Mouse (Mus musculus) retina, postnatal 1 day (tissue): ENCODE results near the gene Kin.

Source experiments
- DNase-seq: peaks from one replicate; pipeline ENCODE4 v3.0.0-alpha.2; 2012

The Kin gene

GRCm38 (mm10) chr2:10118751-10119150 lies 38.4 kb downstream of the Kin start:
- no peak for DNase-seq

DNA sequence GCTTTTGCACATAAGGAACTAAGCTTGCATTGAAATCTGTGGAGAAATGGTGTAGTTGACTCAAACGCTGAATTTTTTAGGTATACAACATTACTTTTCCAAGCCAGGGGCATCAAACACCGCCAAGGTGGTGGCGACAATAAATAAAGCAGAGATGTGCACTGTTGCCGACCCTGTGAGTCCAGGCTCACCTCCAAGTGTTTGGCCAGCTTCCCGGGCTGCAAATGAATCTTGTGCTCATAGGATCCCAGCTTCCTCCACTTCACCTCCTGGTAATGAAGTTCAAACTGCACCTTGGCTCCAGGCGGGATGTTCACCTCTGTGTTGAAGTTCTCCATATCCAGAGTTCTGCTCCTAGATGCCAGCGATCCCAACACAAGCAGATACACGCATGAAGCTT lies 38.9 kb downstream of the Kin start:
- DNase-seq = no peak

GRCm38 (mm10) chr2:10121826-10122225 lies 41.4 kb downstream of the Kin start:
- DNase-seq = no peak

DNA sequence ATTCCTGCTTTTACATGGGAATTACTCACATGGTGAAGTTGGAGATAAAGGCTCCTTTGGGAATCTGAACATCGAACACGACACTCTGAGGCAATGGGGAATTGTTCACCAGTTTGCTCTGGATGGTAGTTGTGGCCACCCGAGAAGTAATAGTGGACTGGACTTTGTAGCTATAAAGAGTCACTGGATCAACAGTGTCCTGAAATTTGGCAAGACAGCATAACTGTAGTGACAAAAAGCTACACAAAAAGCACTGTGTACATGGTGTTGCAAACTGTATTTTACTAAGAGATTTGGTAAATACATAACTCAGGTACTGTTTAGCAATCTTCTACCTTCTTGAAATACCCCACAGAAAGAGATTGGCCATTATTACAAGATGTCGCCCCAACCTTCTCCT lies 45.7 kb downstream of the Kin start:
- DNase-seq = no peak

DNA sequence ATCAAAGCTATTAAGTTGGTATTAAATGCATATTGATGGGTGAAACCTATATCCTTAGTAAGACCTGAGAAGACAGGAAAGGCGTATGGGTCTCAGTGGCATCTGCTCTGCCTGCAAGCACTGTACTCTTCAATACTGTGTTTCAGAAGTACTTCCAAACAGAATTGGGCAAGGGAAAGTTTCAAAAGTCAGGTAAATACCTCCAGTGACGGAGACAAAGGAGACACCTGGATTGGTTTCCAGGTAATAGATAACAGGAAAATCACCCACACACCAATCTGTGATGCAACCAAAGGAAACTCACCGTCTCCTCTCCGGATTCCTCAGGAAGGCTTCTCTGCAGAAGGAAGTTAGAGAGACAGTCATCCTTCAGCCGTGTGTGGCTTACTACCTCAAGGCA lies 47.1 kb downstream of the Kin start:
- no peak for DNase-seq

DNA sequence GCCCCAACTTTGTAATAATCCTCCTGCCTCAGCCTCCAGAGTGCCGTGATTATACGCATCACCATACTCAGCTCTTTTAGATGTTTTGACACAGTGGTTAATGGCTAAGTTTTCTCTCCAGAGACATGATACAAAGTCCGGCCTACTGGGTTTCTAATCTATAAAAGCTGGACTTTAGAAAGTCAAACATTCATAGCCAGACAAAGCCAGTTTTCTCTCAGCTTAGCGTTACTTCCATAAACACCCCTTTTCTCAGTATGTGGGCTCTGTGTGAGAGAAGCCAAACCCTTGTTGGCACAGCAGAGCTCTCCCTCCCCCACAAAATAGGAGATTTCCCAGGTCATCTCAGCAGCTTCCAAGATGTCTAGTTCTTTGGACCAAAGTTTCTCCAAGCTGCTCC lies 48.2 kb downstream of the Kin start:
- no peak for DNase-seq

DNA sequence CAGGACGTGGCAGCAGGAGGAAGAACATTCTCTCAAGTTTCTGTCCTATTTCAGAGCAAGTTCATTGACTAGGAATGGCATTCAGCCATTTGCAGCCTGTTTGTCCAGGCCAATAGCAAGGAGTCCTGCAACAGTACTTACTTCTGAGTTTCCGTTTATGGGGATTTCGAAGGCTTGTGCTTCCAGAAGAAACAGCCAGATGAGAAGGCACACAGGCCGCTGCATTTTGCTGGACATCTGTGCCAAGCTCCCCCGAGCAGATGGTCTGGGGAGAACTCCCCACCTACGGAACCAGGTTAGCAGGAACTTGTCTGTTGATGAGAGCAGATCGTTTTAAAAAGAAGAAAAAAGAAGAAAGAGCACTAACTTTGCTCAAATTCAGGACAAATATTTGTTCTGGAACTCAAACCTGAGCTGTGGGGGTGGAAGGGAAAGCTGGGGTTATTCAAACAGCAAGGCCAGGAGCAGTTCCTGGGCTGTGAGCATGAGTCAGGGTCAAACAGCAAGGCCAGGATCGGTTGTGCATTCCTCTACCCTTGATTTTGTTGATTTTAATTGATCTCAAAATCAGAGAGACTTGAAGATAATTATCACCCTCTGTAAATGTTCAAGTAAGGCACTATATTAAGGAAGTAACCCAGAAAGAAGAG lies 50.1 kb downstream of the Kin start:
- DNase-seq = no peak

DNA sequence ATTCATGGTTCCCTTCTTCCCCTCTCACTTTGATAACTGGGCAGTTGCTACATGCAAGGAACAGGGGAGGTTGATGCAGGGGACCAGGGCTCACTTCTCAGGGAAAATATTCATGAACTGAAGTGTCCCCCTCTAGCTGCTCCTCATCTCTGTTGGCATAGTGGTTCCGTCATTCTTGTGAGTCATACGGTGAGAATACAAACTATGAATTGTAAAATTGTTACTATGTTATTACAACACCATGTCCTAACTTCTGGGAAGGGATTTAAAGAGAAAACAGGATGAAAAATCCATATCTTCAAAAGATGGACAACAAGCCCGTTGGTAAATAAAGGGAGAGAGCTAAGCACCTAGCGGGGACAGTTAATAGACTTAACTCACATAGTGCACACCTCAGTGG lies 50.9 kb downstream of the Kin start, which contains the start of gene Itih2:
Itih2 (minus strand) TSS at position 101 of the 400 bp plus-strand sequence.
- no peak for DNase-seq

GRCm38 (mm10) chr2:10132128-10132527 lies 51.7 kb downstream of the Kin start:
- DNase-seq = no peak

GRCm38 (mm10) chr2:10133941-10134340 lies 53.5 kb downstream of the Kin start:
- no peak for DNase-seq

DNA sequence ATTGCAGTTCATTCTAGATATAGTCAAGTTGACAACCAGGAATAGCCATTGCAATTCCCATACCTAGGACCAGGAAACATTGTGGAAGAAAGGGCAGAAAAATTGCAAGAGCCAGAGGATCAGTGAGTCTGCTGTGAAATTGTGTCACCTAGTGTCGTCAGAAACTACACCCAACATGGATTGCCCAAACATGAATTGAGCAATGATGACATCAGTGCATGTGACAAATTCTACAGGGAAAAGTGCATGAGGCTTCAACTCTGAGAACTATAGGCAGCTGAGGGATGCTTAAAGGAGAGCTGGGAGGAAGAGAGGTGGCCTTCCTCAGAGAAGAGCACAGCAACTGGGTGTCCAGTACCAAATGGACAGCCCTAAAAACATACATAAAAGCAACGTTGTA lies 56.9 kb downstream of the Kin start:
- no peak for DNase-seq

DNA sequence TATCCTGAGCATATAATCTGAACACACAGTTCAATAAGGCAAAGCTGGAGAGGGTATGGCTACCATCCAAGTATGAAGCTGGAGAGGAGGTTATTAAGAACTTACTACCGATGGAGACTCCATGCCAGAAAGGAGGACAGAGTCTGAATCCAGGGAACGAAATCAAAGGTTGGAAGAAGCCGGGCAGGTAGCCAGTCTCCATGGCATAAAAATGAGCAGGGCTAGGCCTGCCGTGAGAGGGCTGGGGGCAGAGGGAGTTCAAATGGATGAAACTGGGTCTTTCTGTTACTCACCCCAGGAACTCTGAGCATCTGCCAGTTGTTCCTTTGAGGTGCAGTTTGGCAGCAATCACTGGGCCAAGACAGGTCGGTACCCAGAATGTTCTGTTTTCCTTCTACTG lies 60.1 kb downstream of the Kin start:
- no peak for DNase-seq
